Mouse (Mus musculus) liver, adult 2 months (tissue): ENCODE measurements around the gene Elovl5.
A peak's percentile ranks its signal among the peaks of the same experiment; 100 is the strongest.

Experiments used
- CTCF ChIP-seq: fragments of 200-500 bp; IDR thresholded peaks from 2 replicates; pipeline ENCODE4 v1.5.1; 2011; ENCODE audit warnings: low read depth, low read length, control low read depth
- POLR2A ChIP-seq: fragments of 200-500 bp; IDR thresholded peaks from 2 replicates; pipeline ENCODE4 v1.6.1; 2011; ENCODE audit warnings: low read length, control low read depth; ENCODE audit not compliant: insufficient read depth; ENCODE audit errors: extremely low read depth

DNA sequence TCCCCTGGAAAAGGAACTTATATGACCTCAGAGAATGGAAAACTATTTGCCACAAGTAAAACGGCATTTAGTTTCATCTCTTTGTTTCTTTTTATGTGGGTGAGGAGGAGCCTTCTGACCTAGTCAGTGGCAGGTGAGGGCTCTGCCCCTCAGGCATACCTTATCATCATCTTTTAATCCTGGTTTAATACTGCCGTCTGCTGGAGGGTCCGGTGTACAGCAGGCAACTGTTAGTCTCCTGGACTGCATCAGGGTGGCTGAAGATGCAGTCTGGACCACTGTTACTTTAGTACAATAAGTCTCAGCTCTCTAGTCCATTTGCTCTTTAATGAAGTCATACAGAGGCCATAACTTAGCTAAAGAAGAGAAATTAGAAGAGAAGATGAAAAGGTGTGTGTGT lies 107.7 kb downstream of the Elovl5 start:
- TF ChIP-seq CTCF (peak; percentile 85), POLR2A (no peak)
